Mouse (Mus musculus): ENCODE data around the gene Sdhaf1. TPM values are rescaled to one million over a fixed set of nuclear protein-coding genes. Genes with fewer than 3 reads are reported as not detected.
A peak's percentile ranks its signal among the peaks of the same experiment; 100 is the strongest.

Sdhaf1 gene
- total RNA-seq, 1 experiment from 2014 or later, result 8.8 TPM

GRCm38 (mm10) chr7:30306083-30306779, 17.5 kb downstream of the Sdhaf1 start:
- ATAC-seq (ENCODE audit: extremely low read depth, insufficient number of reproducible peaks, low FRiP score, poor library complexity, severe bottlenecking), result no peak

GRCm38 (mm10) chr7:30300914-30301313, 22.8 kb downstream of the Sdhaf1 start:
- ATAC-seq (ENCODE audit: extremely low read depth, insufficient number of reproducible peaks, low FRiP score, poor library complexity, severe bottlenecking), result peak; percentile 59; the same call in 1 of the 2 replicates

DNA sequence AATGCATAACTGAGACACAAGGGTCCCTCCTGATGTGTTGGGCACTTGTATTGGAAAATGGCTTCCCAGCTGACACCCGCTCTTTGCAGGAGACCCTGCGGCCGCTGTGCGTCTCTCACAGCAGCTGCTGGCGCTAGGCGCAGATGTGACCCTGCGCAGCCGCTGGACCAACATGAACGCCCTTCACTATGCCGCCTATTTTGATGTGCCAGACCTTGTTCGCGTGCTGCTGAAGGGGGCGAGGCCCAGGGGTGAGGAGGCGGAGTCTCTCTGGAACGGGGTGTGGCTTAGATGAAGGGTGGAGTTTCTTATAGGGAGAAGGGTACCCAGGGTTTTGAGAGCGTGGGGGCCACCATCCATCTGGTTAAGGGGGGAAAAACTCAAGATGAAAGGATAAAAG, 26.4 kb downstream of the Sdhaf1 start:
- ATAC-seq (ENCODE audit: extremely low read depth, insufficient number of reproducible peaks, low FRiP score, poor library complexity, severe bottlenecking), result no peak

- ATAC-seq (ENCODE audit: extremely low read depth, insufficient number of reproducible peaks, low FRiP score, poor library complexity, severe bottlenecking), result no peak
Measured at GRCm38 (mm10) chr7:30296816-30297215, 26.9 kb downstream of the Sdhaf1 start.

DNA sequence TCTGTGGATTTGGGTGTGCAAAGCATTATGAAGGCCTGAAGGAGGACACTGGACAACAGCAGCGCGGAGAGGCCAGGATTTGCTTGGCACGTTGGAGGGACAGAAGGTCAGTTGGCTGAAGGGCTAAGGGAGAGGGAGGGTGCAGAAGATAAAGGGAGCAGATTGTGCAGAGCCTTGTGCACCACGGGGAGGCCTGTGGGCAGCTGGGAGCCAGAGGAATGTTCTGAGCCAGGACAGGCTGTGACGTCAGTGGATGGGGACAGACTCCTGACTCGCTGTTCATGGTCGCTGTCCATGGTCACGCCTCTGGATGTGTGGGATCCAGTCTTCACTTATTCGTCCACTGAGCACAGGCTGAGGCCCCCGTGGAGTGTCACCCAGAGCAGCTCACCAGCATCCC, 28.6 kb downstream of the Sdhaf1 start:
- no peak for ATAC-seq (ENCODE audit: extremely low read depth, insufficient number of reproducible peaks, low FRiP score, poor library complexity, severe bottlenecking)

DNA sequence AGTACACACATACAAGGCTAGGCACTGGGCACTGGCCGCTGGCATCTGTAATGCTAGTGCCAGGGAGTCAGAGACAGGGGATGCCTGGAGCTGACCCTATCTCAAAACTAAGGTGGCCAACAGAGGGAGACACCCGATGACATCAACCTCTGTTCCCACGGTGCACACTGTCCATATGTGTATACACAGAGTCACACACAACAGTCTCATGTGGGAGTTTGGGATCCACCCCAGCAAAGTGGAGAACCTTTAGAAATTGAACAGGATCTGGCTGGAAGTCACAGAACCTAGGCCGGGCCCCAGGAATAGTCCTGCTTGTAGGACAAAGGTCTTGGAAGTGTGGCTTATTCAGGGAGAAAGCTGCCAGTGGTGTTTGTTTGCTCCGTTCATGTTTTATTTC, 29.4 kb downstream of the Sdhaf1 start:
- ATAC-seq (ENCODE audit: extremely low read depth, insufficient number of reproducible peaks, low FRiP score, poor library complexity, severe bottlenecking), result no peak

DNA sequence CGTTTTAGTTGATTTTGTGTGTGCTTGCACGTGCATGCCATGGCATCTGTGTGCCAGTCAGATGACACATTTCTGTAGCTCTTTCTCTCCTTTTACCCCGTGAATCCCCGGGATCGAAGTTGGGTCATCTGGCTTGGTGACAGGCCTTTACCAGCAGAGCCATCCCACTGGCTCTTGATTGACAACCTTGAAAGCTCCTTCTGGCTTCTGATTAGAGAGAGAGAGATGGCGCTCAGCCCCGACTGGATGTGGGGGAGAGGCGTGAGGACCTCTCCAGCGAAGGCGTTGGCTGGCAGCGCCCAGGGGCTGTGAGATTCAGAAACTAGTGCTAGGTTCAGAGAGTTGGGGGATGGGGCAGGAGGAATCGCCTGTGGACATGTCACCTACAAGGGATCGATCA, 29.9 kb downstream of the Sdhaf1 start:
- no peak for ATAC-seq (ENCODE audit: extremely low read depth, insufficient number of reproducible peaks, low FRiP score, poor library complexity, severe bottlenecking)

DNA sequence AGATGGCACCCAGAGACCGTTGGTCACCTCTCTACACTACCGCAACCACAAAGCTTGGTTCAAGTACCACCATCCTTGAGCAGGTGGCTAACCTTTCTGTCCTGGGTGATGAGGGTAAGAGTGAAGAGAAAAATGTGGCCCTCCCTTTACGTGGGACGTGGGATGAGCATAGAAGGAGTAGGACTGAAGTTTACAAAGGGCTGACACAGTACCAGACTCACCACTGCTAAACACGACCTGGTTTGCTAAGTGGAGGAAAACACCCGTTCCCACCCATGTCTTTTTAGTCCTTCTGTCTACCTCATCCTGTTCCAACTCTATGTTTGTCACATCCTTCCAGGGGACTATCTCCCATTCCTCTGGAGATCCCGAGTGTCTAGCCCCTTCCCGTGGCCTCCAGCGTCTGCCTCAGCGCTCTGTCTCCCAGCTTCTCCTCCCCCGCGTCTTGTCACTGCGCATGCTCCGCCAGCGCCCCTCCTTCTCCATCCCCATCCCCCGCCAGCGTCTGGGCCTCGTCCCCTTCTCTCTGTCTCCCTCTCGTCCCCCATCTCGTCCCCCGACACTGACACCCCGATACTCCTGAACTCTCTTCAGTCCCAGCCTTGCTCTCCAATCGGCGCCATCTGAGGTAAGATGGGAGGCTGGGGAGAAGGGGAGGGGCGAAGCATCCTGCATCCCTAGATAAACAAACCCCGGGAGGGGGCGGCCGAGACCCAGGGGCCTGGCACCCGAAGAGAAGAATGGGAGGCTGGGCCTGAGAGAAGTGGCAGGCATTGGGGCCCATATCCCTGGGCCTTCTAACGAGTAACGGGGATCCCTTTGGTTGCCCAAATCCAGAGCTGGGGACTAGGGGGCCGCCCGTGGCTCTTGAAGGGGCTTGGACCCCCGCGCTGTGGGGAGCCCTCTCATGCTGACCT, 32.2 kb downstream of the Sdhaf1 start, which contains the start of gene Clip3:
Gene Clip3 (plus strand): TSS at position 514 of the 917 bp plus-strand sequence.
- ATAC-seq (ENCODE audit: extremely low read depth, insufficient number of reproducible peaks, low FRiP score, poor library complexity, severe bottlenecking), result no peak

- no peak for ATAC-seq (ENCODE audit: extremely low read depth, insufficient number of reproducible peaks, low FRiP score, poor library complexity, severe bottlenecking)
Measured at GRCm38 (mm10) chr7:30289714-30290399, 33.8 kb downstream of the Sdhaf1 start.

GRCm38 (mm10) chr7:30289071-30289713, 34.5 kb downstream of the Sdhaf1 start:
- ATAC-seq (ENCODE audit: extremely low read depth, insufficient number of reproducible peaks, low FRiP score, poor library complexity, severe bottlenecking), result no peak

DNA sequence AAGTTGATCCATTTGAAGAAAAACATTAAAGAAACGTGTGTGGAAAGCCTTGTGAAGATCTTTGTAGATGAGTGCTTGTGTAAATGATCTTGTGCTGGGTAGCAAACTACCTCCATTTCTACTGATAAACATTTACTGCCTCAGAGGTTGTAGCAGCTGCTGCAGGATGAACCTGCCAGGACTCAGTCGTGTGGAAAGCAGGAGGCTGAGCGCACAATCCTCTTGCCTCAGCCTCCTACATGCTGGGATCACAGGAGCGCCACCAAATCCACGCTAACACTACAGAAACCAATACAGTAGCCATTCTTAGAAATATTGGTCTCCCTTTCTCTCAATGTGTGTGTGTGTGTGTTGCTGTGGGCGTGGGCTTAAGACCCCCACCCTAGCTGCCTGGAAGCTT, 35.6 kb downstream of the Sdhaf1 start:
- no peak for ATAC-seq (ENCODE audit: extremely low read depth, insufficient number of reproducible peaks, low FRiP score, poor library complexity, severe bottlenecking)

DNA sequence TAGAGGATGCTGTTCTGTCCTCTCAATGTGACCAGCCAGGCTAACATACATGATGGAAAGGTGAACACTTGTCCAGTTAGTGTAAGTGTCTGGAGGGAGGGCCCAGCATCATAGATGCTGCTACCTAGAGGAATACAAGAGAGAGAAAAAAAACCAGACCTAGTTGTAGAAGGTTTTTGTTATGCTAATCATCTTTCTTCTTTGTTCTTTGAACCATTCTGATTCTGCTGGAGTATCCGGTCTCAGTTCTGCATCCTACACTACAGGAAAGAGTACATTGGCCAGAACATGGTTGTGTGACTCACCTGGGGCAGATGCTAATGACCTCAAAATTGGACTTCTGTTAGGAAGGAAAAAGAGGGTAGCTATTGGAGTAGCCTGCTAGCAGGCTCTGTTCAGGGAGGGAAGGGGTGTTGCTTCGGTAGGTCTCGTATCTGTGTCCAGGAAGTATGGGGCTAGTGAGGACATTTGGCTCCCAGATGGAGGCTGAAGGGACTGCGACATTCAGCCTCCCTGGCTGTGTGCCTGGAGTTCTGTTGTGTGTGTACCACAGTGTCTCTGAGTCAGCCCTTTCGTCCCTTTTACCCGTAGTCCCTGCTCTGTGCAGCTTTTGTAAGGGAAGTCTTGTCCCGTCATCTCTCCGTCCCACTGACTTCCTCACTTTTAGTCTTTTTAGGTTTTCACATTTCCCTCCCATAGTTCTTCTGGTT, 36.8 kb downstream of the Sdhaf1 start:
- ATAC-seq (ENCODE audit: extremely low read depth, insufficient number of reproducible peaks, low FRiP score, poor library complexity, severe bottlenecking), result no peak

- no peak for ATAC-seq (ENCODE audit: extremely low read depth, insufficient number of reproducible peaks, low FRiP score, poor library complexity, severe bottlenecking)
Measured at GRCm38 (mm10) chr7:30282740-30283139, 41.0 kb downstream of the Sdhaf1 start.

DNA sequence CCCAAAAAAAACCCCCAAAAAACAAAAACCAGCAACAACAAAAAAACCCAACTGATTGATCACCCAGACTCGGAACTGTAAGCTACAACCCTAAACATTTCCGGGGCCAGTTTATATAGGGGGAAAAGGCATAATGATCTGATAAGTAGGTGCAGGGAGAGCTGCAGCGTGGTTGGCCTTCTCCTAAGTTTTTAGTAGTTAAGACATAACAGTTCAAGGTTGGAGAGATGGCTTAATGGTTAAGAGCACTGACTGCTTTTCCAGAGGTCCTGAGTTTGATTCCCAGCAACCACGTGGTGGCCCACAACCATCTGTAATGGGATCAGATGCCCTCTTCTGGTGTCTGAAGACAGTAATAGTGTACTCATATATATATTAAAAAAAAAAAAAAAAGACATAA, 42.2 kb downstream of the Sdhaf1 start:
- ATAC-seq (ENCODE audit: extremely low read depth, insufficient number of reproducible peaks, low FRiP score, poor library complexity, severe bottlenecking), result no peak

- ATAC-seq (ENCODE audit: extremely low read depth, insufficient number of reproducible peaks, low FRiP score, poor library complexity, severe bottlenecking), result peak; percentile 34
Measured at GRCm38 (mm10) chr7:30280670-30281138, 43.0 kb downstream of the Sdhaf1 start.

DNA sequence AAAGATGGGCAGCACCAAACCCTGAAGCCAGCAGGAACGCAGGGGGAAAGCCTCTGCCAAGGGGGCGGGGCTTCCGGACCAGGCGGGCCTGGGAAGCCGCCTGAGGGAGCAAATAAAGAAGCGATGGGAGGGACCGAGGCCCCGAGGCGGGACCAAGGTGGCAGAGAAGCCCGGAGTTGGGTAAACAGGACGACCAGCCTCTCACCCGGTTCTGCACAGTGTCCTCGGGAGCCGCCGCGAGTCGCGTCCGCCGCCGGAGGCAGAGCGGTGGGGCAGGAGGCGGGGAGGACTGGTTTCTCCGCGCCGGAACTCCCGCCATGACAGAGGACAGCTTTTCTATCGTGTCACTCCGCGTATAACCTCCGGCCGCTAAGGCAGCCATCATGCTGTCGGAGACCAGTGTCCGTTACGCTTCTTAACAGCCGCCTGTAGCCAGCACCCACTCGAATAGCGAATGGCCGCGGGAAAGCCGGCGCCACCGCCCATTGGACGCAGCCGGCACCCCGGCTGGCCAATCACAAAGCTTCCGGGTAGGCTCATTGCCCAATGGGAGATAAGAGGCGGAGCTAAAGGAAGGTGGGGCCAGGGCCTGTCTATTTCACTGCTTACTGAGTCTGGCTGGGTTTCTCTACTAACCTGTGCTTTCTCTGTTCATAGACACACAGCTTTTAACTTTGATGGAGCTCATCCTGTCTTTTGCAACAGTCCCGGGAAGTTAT, 43.6 kb downstream of the Sdhaf1 start, which contains the start of the genes Thap8 and Wdr62:
Gene Thap8 (plus strand): TSS at position 144 of the 719 bp plus-strand sequence.
Gene Wdr62 (minus strand): TSS at position 469 of the 719 bp plus-strand sequence.
- peak; percentile 98 for ATAC-seq (ENCODE audit: extremely low read depth, insufficient number of reproducible peaks, low FRiP score, poor library complexity, severe bottlenecking)

DNA sequence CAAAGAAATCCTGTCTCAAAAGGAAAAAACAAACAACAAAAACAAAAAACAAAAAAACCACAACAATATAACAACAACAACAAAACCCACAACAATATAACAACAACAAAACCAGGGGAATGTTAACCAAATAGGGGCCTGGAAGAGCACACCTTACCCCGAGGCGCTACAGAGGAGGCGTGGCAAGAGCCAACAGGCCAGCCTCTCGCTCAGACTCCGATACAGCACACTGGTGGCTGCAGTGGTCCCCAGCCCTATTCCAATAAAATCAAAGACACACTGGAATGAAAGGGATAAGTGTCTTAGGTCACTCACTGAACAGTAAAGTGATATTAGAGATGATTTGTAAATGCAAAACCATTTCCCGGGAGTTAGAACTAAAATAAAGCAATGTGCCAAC, 44.2 kb downstream of the Sdhaf1 start:
- no peak for ATAC-seq (ENCODE audit: extremely low read depth, insufficient number of reproducible peaks, low FRiP score, poor library complexity, severe bottlenecking)

GRCm38 (mm10) chr7:30278911-30279310, 44.8 kb downstream of the Sdhaf1 start:
- ATAC-seq (ENCODE audit: extremely low read depth, insufficient number of reproducible peaks, low FRiP score, poor library complexity, severe bottlenecking), result no peak
